Mouse (Mus musculus): ENCODE measurements around the gene Bach2. TPM values are rescaled to one million over a fixed set of nuclear protein-coding genes. Genes with fewer than 3 reads are reported as not detected.

Bach2 gene
- total RNA-seq, 2 experiments from 2014 or later, result 10.4 to 14.4 TPM

- intact Hi-C loops (cut with DNase I), result no loop called here
- no peak for DNase-seq (ENCODE audit: low spot score in 2 of 2)
Observed at GRCm38 (mm10) chr4:32220961-32221360, 17.6 kb upstream of the Bach2 start.

- DNase-seq (ENCODE audit: low spot score in 2 of 2), result no peak
- intact Hi-C loops (cut with DNase I), result no loop called here
Observed at GRCm38 (mm10) chr4:32223563-32223962, 15.0 kb upstream of the Bach2 start.

GRCm38 (mm10) chr4:32225191-32225590 lies 13.4 kb upstream of the Bach2 start:
- intact Hi-C loops (cut with DNase I), result no loop called here
- no peak for DNase-seq (ENCODE audit: low spot score in 2 of 2)

GRCm38 (mm10) chr4:32227970-32228557 lies 10.5 kb upstream of the Bach2 start:
- intact Hi-C loops (cut with DNase I), result no loop called here
- no peak for DNase-seq (ENCODE audit: low spot score in 2 of 2)

- intact Hi-C loops (cut with DNase I), result no loop called here
- DNase-seq (ENCODE audit: low spot score in 2 of 2), result no peak
Observed at GRCm38 (mm10) chr4:32229266-32229665, 9.3 kb upstream of the Bach2 start.

GRCm38 (mm10) chr4:32231258-32232055 lies 7.1 kb upstream of the Bach2 start:
- intact Hi-C loops (cut with DNase I), result no loop called here
- DNase-seq (ENCODE audit: low spot score in 2 of 2), result no peak

- peak in 1 of 2 experiments; percentile 33 for DNase-seq (ENCODE audit: low spot score in 2 of 2)
- intact Hi-C loops (cut with DNase I), result loop anchor here (5.0 kb wide), 4 partner anchors 84 to 336 kb away; no protein-coding TSS in a partner anchor
Observed at GRCm38 (mm10) chr4:32235920-32236705, 2.5 kb upstream of the Bach2 start.

- intact Hi-C loops (cut with DNase I), result loop anchor here (2.0 to 5.0 kb wide), 5 partner anchors 87 to 333 kb away; no protein-coding TSS in a partner anchor
- peak in 1 of 2 experiments; percentile 63 for DNase-seq (ENCODE audit: low spot score in 2 of 2)
Observed at GRCm38 (mm10) chr4:32238921-32239748, 531 bp downstream of the Bach2 start.

GRCm38 (mm10) chr4:32239749-32240131 lies 1.1 kb downstream of the Bach2 start:
- intact Hi-C loops (cut with DNase I), result loop anchor here (2.0 to 5.0 kb wide), 6 partner anchors 87 to 333 kb away; no protein-coding TSS in a partner anchor
- DNase-seq (ENCODE audit: low spot score in 2 of 2), result peak; percentile 77 to 78

GRCm38 (mm10) chr4:32240457-32241030 lies 1.9 kb downstream of the Bach2 start:
- DNase-seq (ENCODE audit: low spot score in 2 of 2), result no peak
- intact Hi-C loops (cut with DNase I), result loop anchor here (5.0 kb wide), 1 partner anchor 322 kb away; no protein-coding TSS in a partner anchor

GRCm38 (mm10) chr4:32241351-32241980 lies 2.9 kb downstream of the Bach2 start:
- intact Hi-C loops (cut with DNase I), result loop anchor here (5.0 kb wide), 1 partner anchor 321 kb away; no protein-coding TSS in a partner anchor

GRCm38 (mm10) chr4:32242122-32242615 lies 3.6 kb downstream of the Bach2 start:
- intact Hi-C loops (cut with DNase I), result loop anchor here (5.0 kb wide), 1 partner anchor 320 kb away; no protein-coding TSS in a partner anchor
- DNase-seq (ENCODE audit: low spot score in 2 of 2), result no peak

More at GRCm38 (mm10) chr4:32241351-32241980, 2.9 kb downstream of the Bach2 start:
- DNase-seq (ENCODE audit: low spot score in 2 of 2), result no peak

- DNase-seq (ENCODE audit: low spot score in 2 of 2), result no peak
- intact Hi-C loops (cut with DNase I), result loop anchor here (5.0 kb wide), 1 partner anchor 319 kb away; no protein-coding TSS in a partner anchor
Observed at GRCm38 (mm10) chr4:32243458-32243857, 4.9 kb downstream of the Bach2 start.

- intact Hi-C loops (cut with DNase I), result loop anchor here (5.0 kb wide), 1 partner anchor 318 kb away; no protein-coding TSS in a partner anchor
- DNase-seq (ENCODE audit: low spot score in 2 of 2), result no peak
Observed at GRCm38 (mm10) chr4:32244092-32244745, 5.6 kb downstream of the Bach2 start.

GRCm38 (mm10) chr4:32245586-32245985 lies 7.0 kb downstream of the Bach2 start:
- DNase-seq (ENCODE audit: low spot score in 2 of 2), result no peak
- intact Hi-C loops (cut with DNase I), result loop anchor here (5.0 kb wide), 1 partner anchor 292 kb away; no protein-coding TSS in a partner anchor

GRCm38 (mm10) chr4:32246020-32246419 lies 7.4 kb downstream of the Bach2 start:
- no peak for DNase-seq (ENCODE audit: low spot score in 2 of 2)
- intact Hi-C loops (cut with DNase I), result loop anchor here (5.0 kb wide), 1 partner anchor 291 kb away; no protein-coding TSS in a partner anchor

GRCm38 (mm10) chr4:32246801-32247200 lies 8.2 kb downstream of the Bach2 start:
- intact Hi-C loops (cut with DNase I), result loop anchor here (5.0 kb wide), 1 partner anchor 290 kb away; no protein-coding TSS in a partner anchor

More at GRCm38 (mm10) chr4:32246801-32247200, 8.2 kb downstream of the Bach2 start:
- DNase-seq (ENCODE audit: low spot score in 2 of 2), result no peak

Data from left cerebral cortex, postnatal 25 days (tissue).